20 mouse cellular contexts compared by ENCODE assay signal in the genomic region with DNA sequence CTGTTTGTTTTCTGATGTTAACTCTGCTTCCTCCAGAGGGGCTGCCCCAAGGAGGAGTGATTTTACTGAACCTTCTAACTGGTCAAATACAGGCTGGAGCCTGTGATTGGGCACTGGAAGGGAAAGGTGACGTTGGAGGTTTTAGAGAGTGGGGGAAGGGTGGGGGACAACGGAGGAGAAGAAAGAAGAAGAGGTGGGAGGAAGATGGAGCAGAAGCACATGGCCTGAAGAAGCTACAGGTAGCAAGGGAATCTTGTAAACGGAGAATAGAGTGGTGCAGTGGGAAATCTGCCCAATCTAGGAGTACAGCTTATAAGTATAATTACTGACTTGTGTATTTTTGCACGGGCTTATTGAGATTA. TPM values are rescaled to one million over a fixed set of nuclear protein-coding genes. Genes with fewer than 3 reads are reported as not detected.
A peak's percentile ranks its signal among the peaks of the same experiment; 100 is the strongest.
DNase-seq lines count a peak whose midpoint lies in the region; TF ChIP-seq lines count a peak whose summit lies in the region.
"Had no signal": no experiment of that assay in that cellular context is flagged by ENCODE, and none has a peak within 500 bp of the region (broad histone marks: within the 10 kb centered on the region; RNA-seq: fewer than 3 reads in every experiment).

No protein-coding gene starts in this region.

- TF ChIP-seq POLR2A in heart, adult 2 months (IDR thresholded peaks at IDR 0.05; ENCODE audit: insufficient read depth, low read depth, low read length) = no peak
- peak; percentile 59 for TF ChIP-seq POLR2A in CH12.LX (IDR thresholded peaks at IDR 0.05; ENCODE audit: low read depth, low read length)

- H3K79me2 ChIP-seq in heart, adult 2 months (replicated peaks; ENCODE audit: control insufficient read depth, insufficient read depth, low read length) = no peaks in the 10 kb centered on the region
- H3K79me2 ChIP-seq in CH12.LX (replicated peaks; ENCODE audit: control insufficient read depth, extremely low read depth, insufficient read depth, poor library complexity, severe bottlenecking) = no peaks in the 10 kb centered on the region

- 39% methylated on average over 4 of the region's 4 CpGs for WGBS in heart, adult 2 months

- no peak for TF ChIP-seq EP300 in heart, adult 2 months (IDR thresholded peaks at IDR 0.05; ENCODE audit: insufficient read depth, low read depth, low read length)
- TF ChIP-seq EP300 in CH12.LX (IDR thresholded peaks at IDR 0.05; ENCODE audit: low read length) = no peak

- peak overlapping the region; percentile 28; the same call in 1 of the 2 replicates for H3K27ac ChIP-seq in heart, adult 2 months
- no peak overlapping the region; the same call in 1 of the 2 replicates for H3K27ac ChIP-seq in CH12.LX (ENCODE audit: insufficient read depth, low read depth)
- H3K27ac ChIP-seq: forebrain, embryonic 12.5 days; forebrain, embryonic 15.5 days; heart, embryonic 13.5 days; hindbrain, embryonic 12.5 days; hindbrain, embryonic 15.5 days had no signal

- intact Hi-C loops in heart, adult 2 months (cut with DNase I) = no loop called here

- DNase-seq in heart, adult 2 months = no peak
- no peak for DNase-seq in heart, adult 8-10 months (ENCODE audit: low spot score)
- DNase-seq in CH12.LX (ENCODE audit: extremely low read depth) = peak; percentile 88
- peak; percentile 45 for DNase-seq in R1 (ENCODE audit: low read depth, low spot score)
- DNase-seq in kidney, postnatal 25 days = no peak
- no peak for DNase-seq in right cerebral cortex, postnatal 10 days (ENCODE audit: low spot score in 2 of 2)
- DNase-seq: adrenal gland, adult 2 months; adrenal gland, postnatal 14 days; cerebellum, adult 11-12 months; cerebellum, adult 8-10 months; cerebellum, postnatal 10 days; cerebellum, postnatal 36 days; embryo, embryonic 11 days; gastrocnemius, postnatal 10 days; kidney, adult 2 months had no signal

- TF ChIP-seq CTCF in heart, adult 2 months (IDR thresholded peaks at IDR 0.05) = no peak
- no peak for TF ChIP-seq CTCF in CH12.LX (conservative IDR thresholded peaks at IDR 0.05 in 1 of 2, IDR thresholded peaks at IDR 0.05 in 1 of 2; ENCODE audit: low read depth in 2 of 2, low read length in 2 of 2)

- H3K36me3 ChIP-seq in heart, adult 2 months (ENCODE audit: control insufficient read depth, insufficient read depth, low read length) = no peaks in the 10 kb centered on the region
- no peaks in the 10 kb centered on the region for H3K36me3 ChIP-seq in CH12.LX (replicated peaks in 1 of 2; ENCODE audit: control insufficient read depth in 1 of 2, insufficient read depth in 1 of 2, low read length in 1 of 2)
- H3K36me3 ChIP-seq: forebrain, embryonic 12.5 days; forebrain, embryonic 15.5 days; heart, embryonic 13.5 days; hindbrain, embryonic 12.5 days; hindbrain, embryonic 15.5 days had no signal

- no peak overlapping the region for H3K4me3 ChIP-seq in heart, adult 2 months
- H3K4me3 ChIP-seq in CH12.LX (replicated peaks in 1 of 3; ENCODE audit: low read depth in 2 of 3, low read length in 2 of 3, poor library complexity in 1 of 3) = peak overlapping the region; percentile 33 to 46 (median 36)
- H3K4me3 ChIP-seq: forebrain, embryonic 12.5 days; forebrain, embryonic 15.5 days; heart, embryonic 13.5 days; hindbrain, embryonic 12.5 days; hindbrain, embryonic 15.5 days had no signal

- no peak for TF ChIP-seq RAD21 in CH12.LX (IDR thresholded peaks at IDR 0.05; ENCODE audit: low read depth, low read length)

- no peak overlapping the region for H3K9ac ChIP-seq in heart, adult 2 months (ENCODE audit: low read depth, low read length)
- peak overlapping the region; percentile 49; the same call in 1 of the 2 replicates for H3K9ac ChIP-seq in CH12.LX (ENCODE audit: insufficient read depth, low read depth)
- H3K9ac ChIP-seq: forebrain, embryonic 12.5 days; forebrain, embryonic 15.5 days; heart, embryonic 13.5 days; hindbrain, embryonic 12.5 days; hindbrain, embryonic 15.5 days had no signal

- peaks cover 2% of the 10 kb centered on the region for H3K9me3 ChIP-seq in CH12.LX (replicated peaks; ENCODE audit: low read length)
- H3K9me3 ChIP-seq: forebrain, embryonic 12.5 days; forebrain, embryonic 15.5 days; heart, embryonic 13.5 days; hindbrain, embryonic 12.5 days; hindbrain, embryonic 15.5 days had no signal

- dilution Hi-C loops in CH12.LX (cut with MboI; ENCODE audit: extremely low pct_ligation_motif_present, extremely low pct_unique_long_range_greater_than_20kb, low sequenced_read_pairs) = no loop called here

- no peaks in the 10 kb centered on the region for H3K4me1 ChIP-seq in heart, adult 2 months (ENCODE audit: control insufficient read depth, insufficient read depth, low read length)
- H3K4me1 ChIP-seq in CH12.LX (ENCODE audit: control insufficient read depth in 1 of 2, insufficient read depth in 2 of 2) = peaks cover 5 to 29% of the 10 kb centered on the region in 2 experiments; a peak in 2 of 4 replicates
- H3K4me1 ChIP-seq: forebrain, embryonic 12.5 days; forebrain, embryonic 15.5 days; heart, embryonic 13.5 days; hindbrain, embryonic 12.5 days; hindbrain, embryonic 15.5 days had no signal

- 0 out of 2 replicates have a peak, but pooled peaks cover 2% of the 10 kb centered on the region for H3K27me3 ChIP-seq in heart, adult 2 months (ENCODE audit: control insufficient read depth, insufficient read depth, low read length)
- H3K27me3 ChIP-seq in CH12.LX (replicated peaks) = no peaks in the 10 kb centered on the region
- H3K27me3 ChIP-seq: forebrain, embryonic 12.5 days; forebrain, embryonic 15.5 days; heart, embryonic 13.5 days; hindbrain, embryonic 12.5 days; hindbrain, embryonic 15.5 days had no signal

- peak overlapping the region; percentile 59 for H3K4me2 ChIP-seq in CH12.LX (ENCODE audit: insufficient read depth, low read depth, poor library complexity, severe bottlenecking)
- H3K4me2 ChIP-seq: forebrain, embryonic 12.5 days; forebrain, embryonic 15.5 days; heart, embryonic 13.5 days; hindbrain, embryonic 12.5 days; hindbrain, embryonic 15.5 days had no signal

- in situ Hi-C loops in CH12.LX (cut with MboI; ENCODE audit: low pct_ligation_motif_present, low pct_unique_long_range_greater_than_20kb, low sequenced_read_pairs) = no loop called here

TF ChIP-seq in CH12.LX, 34 proteins besides CTCF, POLR2A, EP300 and RAD21 (continues in another document):
- no peak for TF ChIP-seq SIN3A (IDR thresholded peaks at IDR 0.05; ENCODE audit: low read length)
- 0 out of 2 replicates have a peak, but pooled peaks have one; percentile 18 for TF ChIP-seq HCFC1 (IDR thresholded peaks at IDR 0.05; ENCODE audit: low read depth, low read length)
- no peak for TF ChIP-seq NRF1 (IDR thresholded peaks at IDR 0.05; ENCODE audit: low read depth, low read length)
- no peak for TF ChIP-seq ZC3H11A (IDR thresholded peaks at IDR 0.05; ENCODE audit: low read depth, low read length)
- no peak for TF ChIP-seq MAZ (IDR thresholded peaks at IDR 0.05; ENCODE audit: low read depth, low read length)
- TF ChIP-seq RCOR1 (conservative IDR thresholded peaks at IDR 0.05; ENCODE audit: low read depth, low read length) = no peak
- no peak for TF ChIP-seq USF1 (IDR thresholded peaks at IDR 0.05; ENCODE audit: low read depth, low read length)
- no peak for TF ChIP-seq GABPA (IDR thresholded peaks at IDR 0.05; ENCODE audit: insufficient replicate concordance, low read depth, low read length)
- TF ChIP-seq NELFE (IDR thresholded peaks at IDR 0.05; ENCODE audit: low read depth, low read length) = 0 out of 2 replicates have a peak, but pooled peaks have one; percentile 43
- no peak for TF ChIP-seq KAT2A (IDR thresholded peaks at IDR 0.05; ENCODE audit: insufficient replicate concordance, low read length)
- TF ChIP-seq MAX (IDR thresholded peaks at IDR 0.05; ENCODE audit: low read length) = peak; percentile 75
- no peak for TF ChIP-seq IRF4 (IDR thresholded peaks at IDR 0.05; ENCODE audit: low read depth, low read length)
- peak; percentile 63; the same call in 1 of the 2 replicates for TF ChIP-seq MXI1 (IDR thresholded peaks at IDR 0.05; ENCODE audit: low read depth, low read length)
- TF ChIP-seq CHD2 (IDR thresholded peaks at IDR 0.05; ENCODE audit: low read length) = peak; percentile 80
- no peak for TF ChIP-seq CHD1 (IDR thresholded peaks at IDR 0.05; ENCODE audit: low read depth, low read length)
- peak; percentile 89 for TF ChIP-seq MYC (IDR thresholded peaks at IDR 0.05; ENCODE audit: low read depth, low read length)
- TF ChIP-seq ZKSCAN1 (IDR thresholded peaks at IDR 0.05; ENCODE audit: borderline replicate concordance, low read depth, low read length) = no peak
- TF ChIP-seq MEF2A (IDR thresholded peaks at IDR 0.05; ENCODE audit: borderline replicate concordance, low read depth, low read length) = no peak
- 0 out of 2 replicates have a peak, but pooled peaks have one; percentile 62 for TF ChIP-seq TBP (conservative IDR thresholded peaks at IDR 0.05; ENCODE audit: low read depth, low read length)
- no peak for TF ChIP-seq BHLHE40 (IDR thresholded peaks at IDR 0.05; ENCODE audit: low read depth, low read length)
- no peak for TF ChIP-seq PAX5 (IDR thresholded peaks at IDR 0.05; ENCODE audit: low read length)
- no peak for TF ChIP-seq E2F4 (IDR thresholded peaks at IDR 0.05; ENCODE audit: insufficient replicate concordance, low read depth, low read length)
- no peak for TF ChIP-seq USF2 (conservative IDR thresholded peaks at IDR 0.05; ENCODE audit: low read depth, low read length)
- TF ChIP-seq ELF1 (IDR thresholded peaks at IDR 0.05; ENCODE audit: low read depth, low read length) = no peak
- no peak for TF ChIP-seq UBTF (IDR thresholded peaks at IDR 0.05; ENCODE audit: low read depth, low read length)
- TF ChIP-seq ZNF384 (IDR thresholded peaks at IDR 0.05; ENCODE audit: low read depth, low read length) = no peak
- TF ChIP-seq MAFK (IDR thresholded peaks at IDR 0.05; ENCODE audit: insufficient replicate concordance, low read length) = no peak
- peak; percentile 62; the same call in 1 of the 2 replicates for TF ChIP-seq TCF12 (IDR thresholded peaks at IDR 0.05; ENCODE audit: low read depth, low read length)

RNA-seq across cellular contexts. Expression of gene Prim2, which starts 20.5 kb away (rescaled TPM):
- 1 to 10 TPM; 2.3 TPM for total RNA-seq in heart, adult 2 months (2021)
- 1.1 and 2.8 TPM in 2 replicates for polyA plus RNA-seq in heart, adult 2 months (2012; rRNA removed)
- total RNA-seq in heart, adult 8-10 months (2022) = 1 to 10 TPM; 1.5 to 2.4 (median 1.8) TPM
- 41.3 and 45.9 TPM in 2 replicates for total RNA-seq in CH12.LX (2012; rRNA removed)
- 72.6 and 78.8 TPM in 2 replicates for total RNA-seq in CH12.LX (2014; rRNA removed)
- 50.7 and 51.7 TPM in 2 replicates for polyA plus RNA-seq in CH12.LX (2012; ENCODE audit: insufficient read length, low read depth)

RNA-seq across cellular contexts. Expression of gene Rab23, which starts 29.6 kb away (rescaled TPM):
- 10 to 100 TPM in 1 of 2 experiments, 1 to 10 TPM in 1; 8.1 to 10.6 TPM for total RNA-seq in heart, adult 2 months (2021)
- 5.3 and 8.2 TPM in 2 replicates for polyA plus RNA-seq in heart, adult 2 months (2012; rRNA removed)
- total RNA-seq in heart, adult 8-10 months (2022) = 10 to 100 TPM in 1 of 4 experiments, 1 to 10 TPM in 3; 6.2 to 10.6 (median 6.8) TPM
- total RNA-seq in CH12.LX (2012; rRNA removed) = 5.8 and 5.9 TPM in 2 replicates
- 5.0 and 6.7 TPM in 2 replicates for total RNA-seq in CH12.LX (2014; rRNA removed)
- 16.8 and 17.6 TPM in 2 replicates for polyA plus RNA-seq in CH12.LX (2012; ENCODE audit: insufficient read length, low read depth)

Comparison
In these comparisons a context has a peak if more than half of its experiments do, and no peak if none do; other contexts are left out.
1. DNase-seq: peak in CH12.LX (single experiment) and R1 (single experiment); none in heart, adult 2 months (0 of 2), heart, adult 8-10 months (single experiment), kidney, postnatal 25 days (0 of 2) and right cerebral cortex, postnatal 10 days (0 of 2).
2. RNA of gene Prim2, which starts 20.5 kb away (total RNA-seq): 41.3 to 78.8 TPM in CH12.LX; 2.3 TPM in heart, adult 2 months and 1.5 to 2.4 TPM in heart, adult 8-10 months; every median in the first group is over 10 times any median in the second.